Mouse (Mus musculus) brown adipose tissue, adult 24 weeks (tissue): ENCODE measurements around the gene Tex264. TPM values are rescaled to one million over a fixed set of nuclear protein-coding genes. Genes with fewer than 3 reads are reported as not detected.

Experiments used
- H3K27ac ChIP-seq: fragments of 200-500 bp; replicated peaks from 2 replicates; pipeline ENCODE4 v1.5.1; 2012; ENCODE audit warnings: low read depth, mild to moderate bottlenecking, low read length
- H3K4me1 ChIP-seq: fragments of 200-500 bp; 2 replicates; pipeline ENCODE4 v1.6.1; 2012; ENCODE audit warnings: low read length, mixed read lengths; ENCODE audit not compliant: control insufficient read depth, insufficient read depth, insufficient read length
- H3K4me3 ChIP-seq: fragments of 200-500 bp; 2 replicates; pipeline ENCODE4 v1.5.1; 2012; ENCODE audit warnings: low read depth, mild to moderate bottlenecking, low read length, moderate library complexity; ENCODE audit not compliant: insufficient read depth
- polyA plus RNA-seq: library from polyadenylated mRNA; stranded (reverse); fragments of >200 nt; gene quantifications from 2 replicates; pipeline ENCODE4 v1.2.4, GENCODE M21; 2012; ENCODE audit not compliant: missing spikeins, insufficient read depth, insufficient read length

The Tex264 gene
- polyA plus RNA-seq: 61.1 and 85.1 TPM in 2 replicates

DNA sequence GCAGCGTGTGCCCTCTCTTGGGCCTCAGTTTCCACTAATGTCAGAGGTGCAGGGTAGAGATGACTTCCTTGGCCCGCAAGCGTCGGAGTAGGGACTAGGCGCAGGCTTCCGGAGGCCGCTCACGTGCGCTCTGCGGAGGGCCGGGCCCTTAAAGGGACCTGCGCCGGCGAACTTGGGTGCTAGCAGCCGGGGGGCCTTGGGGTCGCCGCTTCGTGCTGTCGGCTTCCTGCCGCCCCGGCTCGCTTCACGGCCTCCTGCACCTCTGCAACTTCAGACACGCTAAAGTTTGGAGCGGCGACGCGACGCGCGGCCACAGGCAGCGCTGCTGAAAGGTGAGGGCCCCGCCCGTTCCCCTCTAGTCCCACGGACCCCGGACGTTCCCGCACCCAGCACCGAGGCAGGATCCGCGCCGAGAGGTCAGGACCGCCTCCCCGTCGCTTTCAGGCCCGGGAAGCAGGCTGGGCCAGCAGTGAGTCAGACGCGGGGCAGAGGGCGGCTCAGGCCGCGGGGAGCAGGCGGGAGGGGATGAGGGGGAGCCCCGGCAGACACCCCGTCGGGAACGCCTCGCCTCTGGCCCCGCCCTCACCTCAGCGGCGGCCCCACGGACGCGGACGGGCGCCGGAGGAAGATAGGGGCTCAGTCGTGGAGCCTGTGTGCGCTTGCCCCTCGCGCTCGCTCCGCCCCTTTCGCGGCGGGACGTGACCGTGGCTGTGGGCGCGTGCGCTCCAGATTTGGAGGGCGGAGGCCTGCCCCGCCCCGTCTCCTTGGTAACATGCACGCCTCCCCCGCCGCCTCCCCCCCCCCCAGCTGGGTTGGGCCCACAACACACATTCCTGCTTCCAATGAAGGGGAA, at the start of gene Tex264:
Gene Tex264 (minus strand): TSS at position 679 of the 853 bp plus-strand sequence.
- Histone ChIP-seq H3K4me3 (peak within 1 kb of the TSS; percentile 96), H3K27ac (peak within 1 kb of the TSS; percentile 75), H3K4me1 (peaks cover 3% of the 10 kb centered on the region; the same call in 1 of the 2 replicates)

DNA sequence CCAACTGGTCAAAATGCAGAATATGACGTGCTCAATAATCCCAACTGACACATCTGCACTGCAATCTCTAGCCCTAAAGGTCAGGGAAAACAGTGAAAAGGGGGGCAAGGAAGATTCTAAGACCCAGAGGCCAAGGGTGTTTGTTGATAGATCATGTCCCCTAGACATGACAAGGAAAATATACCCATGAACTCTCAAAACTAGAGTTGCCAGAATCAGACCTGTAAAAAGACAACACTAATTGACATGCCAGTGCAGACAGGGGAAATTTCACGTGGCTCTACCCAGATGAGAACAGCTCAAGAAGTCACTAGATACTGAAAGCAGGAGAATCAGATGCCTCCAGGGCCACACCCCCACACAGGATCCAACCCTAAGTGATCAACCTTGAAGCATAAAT, 48.0 kb upstream of the Tex264 start:
- no peak overlapping the region for H3K4me3 ChIP-seq
- H3K27ac ChIP-seq: no peak overlapping the region
- no peaks in the 10 kb centered on the region for H3K4me1 ChIP-seq

GRCm38 (mm10) chr9:106729416-106729815, 43.7 kb upstream of the Tex264 start:
- H3K4me3 ChIP-seq: no peak overlapping the region
- H3K4me1 ChIP-seq: peaks cover 2% of the 10 kb centered on the region; the same call in 1 of the 2 replicates
- H3K27ac ChIP-seq: no peak overlapping the region

DNA sequence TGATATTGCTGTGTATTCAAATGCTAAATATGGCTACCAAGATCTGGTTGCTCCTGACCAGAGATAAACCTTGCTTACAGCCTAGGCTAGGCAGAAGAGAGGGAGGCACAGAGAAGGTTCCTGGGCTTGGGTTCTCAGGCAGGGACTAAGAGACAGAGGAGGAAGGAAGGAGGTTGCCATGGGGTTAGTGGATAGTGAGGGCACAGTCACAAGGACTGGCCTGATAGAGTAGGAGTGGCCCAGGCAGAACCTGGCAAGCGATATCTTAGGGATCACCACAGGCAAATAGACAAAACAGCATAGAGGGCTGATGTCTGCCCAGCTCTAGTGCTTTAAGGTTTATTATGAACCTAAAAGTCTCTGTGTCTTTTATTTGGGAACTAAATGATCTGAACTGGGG, 41.2 kb upstream of the Tex264 start:
- Histone ChIP-seq H3K27ac (peak overlapping the region; percentile 26; the same call in 1 of the 2 replicates), H3K4me1 (peaks cover 2% of the 10 kb centered on the region; the same call in 1 of the 2 replicates), H3K4me3 (no peak overlapping the region)

GRCm38 (mm10) chr9:106725435-106725834, 39.7 kb upstream of the Tex264 start:
- Histone ChIP-seq H3K4me1 (peaks cover 2% of the 10 kb centered on the region; the same call in 1 of the 2 replicates), H3K4me3 (no peak overlapping the region), H3K27ac (peak overlapping the region; percentile 54; the same call in 1 of the 2 replicates)

DNA sequence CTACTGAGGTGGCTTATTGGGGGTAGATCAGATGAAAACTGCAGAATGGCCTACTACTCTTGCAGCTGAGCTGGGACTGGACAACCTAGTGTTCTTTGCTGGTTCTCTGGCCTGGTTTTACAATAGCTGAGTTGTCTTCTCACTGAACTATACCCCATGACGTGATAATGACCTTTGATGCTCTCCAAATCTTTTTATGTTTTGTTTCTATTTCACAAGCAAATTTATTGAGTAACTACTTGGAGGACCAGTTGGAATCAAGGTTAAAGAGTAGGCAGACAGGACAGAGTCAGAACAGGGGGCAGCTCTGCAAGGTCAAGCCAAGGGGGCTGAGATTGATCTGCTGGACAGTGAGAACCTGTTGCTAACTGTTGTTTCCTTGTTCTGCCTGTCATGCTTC, 39.1 kb upstream of the Tex264 start:
- peak overlapping the region; percentile 91 for H3K27ac ChIP-seq
- H3K4me3 ChIP-seq: no peak overlapping the region
- peaks cover 2% of the 10 kb centered on the region; the same call in 1 of the 2 replicates for H3K4me1 ChIP-seq

- no peak overlapping the region for H3K4me3 ChIP-seq
- no peaks in the 10 kb centered on the region for H3K4me1 ChIP-seq
- H3K27ac ChIP-seq: no peak overlapping the region
These were observed 31.0 kb upstream of the Tex264 start for GRCm38 (mm10) chr9:106716729-106717128.

GRCm38 (mm10) chr9:106716232-106716631, 30.5 kb upstream of the Tex264 start:
- Histone ChIP-seq H3K4me3 (no peak overlapping the region), H3K27ac (no peak overlapping the region), H3K4me1 (no peaks in the 10 kb centered on the region)

GRCm38 (mm10) chr9:106712470-106712869, 26.7 kb upstream of the Tex264 start:
- Histone ChIP-seq H3K4me1 (no peaks in the 10 kb centered on the region), H3K27ac (no peak overlapping the region), H3K4me3 (no peak overlapping the region)

- Histone ChIP-seq H3K4me3 (no peak overlapping the region), H3K4me1 (no peaks in the 10 kb centered on the region), H3K27ac (no peak overlapping the region)
These were observed 7.3 kb upstream of the Tex264 start for GRCm38 (mm10) chr9:106692973-106693481.

DNA sequence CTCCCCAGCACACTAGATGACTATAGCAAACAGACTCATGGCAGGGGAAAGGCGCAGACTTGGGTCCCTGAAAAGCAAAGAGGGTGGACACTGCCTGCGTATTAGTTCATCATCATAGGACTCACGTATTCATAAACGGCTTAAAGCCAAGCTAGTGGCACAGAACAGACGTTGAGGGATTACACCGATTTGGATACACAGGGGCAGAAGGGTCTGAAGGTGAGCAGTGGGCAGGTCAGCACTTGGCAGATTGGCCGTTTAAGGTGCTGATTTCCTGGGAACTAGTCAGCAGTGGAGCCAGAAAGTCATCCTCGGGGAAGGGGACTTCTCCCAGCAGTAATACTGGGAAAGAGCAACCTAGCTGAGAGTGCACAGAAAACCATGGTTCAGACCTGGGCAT, 3.1 kb upstream of the Tex264 start:
- Histone ChIP-seq H3K4me3 (no peak overlapping the region), H3K27ac (no peak overlapping the region)

GRCm38 (mm10) chr9:106686983-106687650, 1.4 kb upstream of the Tex264 start:
- Histone ChIP-seq H3K27ac (no peak overlapping the region), H3K4me3 (no peak overlapping the region), H3K4me1 (peaks cover 3% of the 10 kb centered on the region; the same call in 1 of the 2 replicates)

More for the DNA sequence above, 3.1 kb upstream of the Tex264 start:
- peaks cover 3% of the 10 kb centered on the region; the same call in 1 of the 2 replicates for H3K4me1 ChIP-seq

GRCm38 (mm10) chr9:106684918-106685248, 844 bp downstream of the Tex264 start:
- Histone ChIP-seq H3K4me1 (peaks cover 3% of the 10 kb centered on the region; the same call in 1 of the 2 replicates), H3K4me3 (peak overlapping the region; percentile 96), H3K27ac (peak overlapping the region; percentile 75)

DNA sequence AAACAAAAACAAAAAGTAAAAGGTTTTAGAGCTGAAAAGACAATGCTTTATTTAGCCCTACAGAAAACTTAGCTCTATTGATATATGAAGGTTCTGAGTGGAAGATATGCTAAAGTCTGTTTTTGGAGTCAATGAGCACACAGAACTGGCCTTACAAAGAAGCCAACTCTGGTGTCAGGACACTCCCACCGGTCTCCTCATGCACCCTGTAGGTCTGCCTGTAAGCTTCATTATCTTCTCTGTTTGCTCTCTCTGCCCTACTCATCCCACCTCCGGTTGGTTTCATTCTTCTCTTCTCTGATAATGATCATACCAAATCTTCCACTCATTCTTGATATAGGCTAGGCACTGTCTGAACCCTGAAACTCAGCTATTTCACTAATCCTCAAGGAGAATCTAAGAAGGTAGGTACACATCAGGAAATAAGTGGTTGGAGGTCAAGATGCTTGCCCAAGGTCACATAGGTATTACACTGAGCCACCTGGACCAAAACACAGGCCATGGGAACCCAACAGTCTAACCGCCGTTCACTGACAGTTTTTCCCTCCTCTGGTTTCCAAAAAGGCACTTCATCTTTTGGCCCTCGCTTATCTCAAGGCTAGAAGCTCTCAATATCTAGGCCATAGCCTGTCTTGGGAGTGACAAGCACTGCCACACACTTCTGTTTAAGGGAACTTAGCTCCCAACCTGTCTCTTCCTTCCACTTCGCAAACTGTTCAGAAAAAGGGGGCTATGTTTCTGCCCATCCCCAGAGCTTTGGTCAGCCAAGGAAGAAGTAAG, 1.4 kb downstream of the Tex264 start:
- peaks cover 3% of the 10 kb centered on the region; the same call in 1 of the 2 replicates for H3K4me1 ChIP-seq
- 0 out of 2 replicates have a peak overlapping the region, but pooled peaks have one; percentile 75 for H3K27ac ChIP-seq
- H3K4me3 ChIP-seq: peak overlapping the region; percentile 96
